Mouse (Mus musculus) testis, adult 2 months (tissue): ENCODE results near the gene Gabrd.

Source experiments
- CTCF ChIP-seq: fragments of 200-500 bp; IDR thresholded peaks from 2 replicates; pipeline ENCODE4 v1.5.1; 2012; ENCODE audit warnings: low read depth, mild to moderate bottlenecking, inconsistent platforms, low read length, moderate library complexity; ENCODE audit not compliant: control insufficient read depth, insufficient read depth, insufficient replicate concordance
- POLR2A ChIP-seq: fragments of 200-500 bp; IDR thresholded peaks from 2 replicates; pipeline ENCODE4 v1.6.1; 2012; ENCODE audit warnings: low read depth, mild to moderate bottlenecking, inconsistent platforms, low read length, moderate library complexity; ENCODE audit not compliant: control insufficient read depth

- TF ChIP-seq CTCF, result no peak
- no peak for TF ChIP-seq POLR2A
Measured at GRCm38 (mm10) chr4:155346350-155346749, 51.6 kb downstream of the Gabrd start.
